Mouse (Mus musculus) heart, postnatal 0 days (tissue): ENCODE data around the gene Spcs3. TPM values are rescaled to one million over a fixed set of nuclear protein-coding genes. Genes with fewer than 3 reads are reported as not detected.

Source experiments
- ATAC-seq: fragments of 200-750 bp; cut with Nextera tagmentation; 2 replicates; pipeline ENCODE4 v1.8.0; 2017; ENCODE audit warnings: low read depth, moderate number of reproducible peaks, moderate library complexity; ENCODE audit not compliant: insufficient read depth
- DNase-seq: peaks from one replicate; pipeline ENCODE4 v3.0.0-alpha.2; 2016; ENCODE audit warnings: low spot score
- H3K27ac ChIP-seq: fragments of 300-500 bp; sonication (generic); 2 replicates; pipeline ENCODE4 v1.5.1; 2014; ENCODE audit warnings: low read depth, mild to moderate bottlenecking
- H3K27me3 ChIP-seq: fragments of 300-500 bp; sonication (generic); 2 replicates; pipeline ENCODE4 v1.6.1; 2014; ENCODE audit warnings: low read length, mixed read lengths; ENCODE audit not compliant: control insufficient read depth, insufficient read depth
- H3K36me3 ChIP-seq: fragments of 300-500 bp; sonication (generic); replicated peaks from 2 replicates; pipeline ENCODE4 v1.6.1; 2014; ENCODE audit warnings: low read length, mixed read lengths; ENCODE audit not compliant: control insufficient read depth, insufficient read depth
- H3K4me1 ChIP-seq: fragments of 300-500 bp; sonication (generic); 2 replicates; pipeline ENCODE4 v1.6.1; 2014; ENCODE audit warnings: antibody characterized with exemption; ENCODE audit not compliant: control insufficient read depth, insufficient read depth
- H3K4me2 ChIP-seq: fragments of 300-500 bp; sonication (generic); 2 replicates; pipeline ENCODE4 v1.6.1; 2014; ENCODE audit warnings: low read depth, mild to moderate bottlenecking, low read length, moderate library complexity
- H3K4me3 ChIP-seq: fragments of 300-500 bp; sonication (generic); 2 replicates; pipeline ENCODE4 v1.5.1; 2014; ENCODE audit warnings: low read depth, low read length
- H3K9ac ChIP-seq: fragments of 300-500 bp; sonication (generic); replicated peaks from 2 replicates; pipeline ENCODE4 v1.6.1; 2014; ENCODE audit warnings: low read depth, low read length, mixed read lengths
- H3K9me3 ChIP-seq: fragments of 300-500 bp; sonication (generic); replicated peaks from 2 replicates; pipeline ENCODE4 v1.6.1; 2016; ENCODE audit warnings: low read length; ENCODE audit not compliant: control insufficient read depth
- CTCF ChIP-seq: IDR thresholded peaks from 2 replicates; pipeline ENCODE4 v1.5.1; 2016; ENCODE audit warnings: antibody characterized with exemption, control low read depth, low read depth
- EP300 ChIP-seq: IDR thresholded peaks from 2 replicates; pipeline ENCODE4 v1.6.1; 2016; ENCODE audit warnings: antibody characterized with exemption, low read depth
- WGBS: fragments of 180-500 bp; shearing (Covaris S2); extraction: QIAGEN DNeasy Blood & Tissue Kit; methylation state at CpG from one replicate; pipeline ENCODE4 v1.1.7; 2014; 5-methylcytosine and 5-hydroxymethylcytosine counted together
- polyA plus RNA-seq: library from polyadenylated mRNA; unstranded; fragments of >200 nt; fragmentation: Nextera tagmentation; extraction: Ambion mirVana; gene quantifications from 2 replicates; pipeline ENCODE4 v1.2.1, GENCODE M21; 2015
- total RNA-seq: library from RNA; depleted of rRNA; stranded (reverse); fragments of >200 nt; gene quantifications from 2 replicates; pipeline ENCODE4 v1.2.3, GENCODE M21; 2014; ENCODE audit warnings: low replicate concordance

Gene Spcs3
- total and polyA plus RNA-seq, 2 experiments from 2014 or later: 24.8 to 32.7 TPM

DNA sequence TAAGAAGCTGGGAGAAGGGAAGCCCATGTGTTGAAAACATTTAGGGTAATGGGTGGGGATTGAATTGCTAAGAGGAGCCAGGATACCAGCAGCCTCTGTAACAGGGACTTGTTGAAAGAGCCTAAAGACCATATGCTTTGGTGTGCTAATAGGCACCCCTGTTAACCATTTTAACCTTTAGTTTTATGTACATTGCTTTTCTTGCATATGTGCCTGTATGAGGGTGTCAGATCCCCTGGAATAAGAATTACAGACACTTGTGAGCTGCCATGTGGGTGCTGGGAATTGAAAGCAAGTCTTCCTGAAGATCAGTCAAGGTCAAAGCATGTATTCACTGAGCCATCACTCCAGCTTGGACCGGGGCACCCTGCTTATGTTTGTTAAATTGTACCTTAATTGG lies 35.4 kb upstream of the Spcs3 start:
- 92% methylated on average over 1 of the region's 1 CpGs for WGBS
- no peak for TF ChIP-seq EP300
- no peak for TF ChIP-seq CTCF
- no peak overlapping the region for H3K27ac ChIP-seq
- no peak overlapping the region for H3K4me2 ChIP-seq
- H3K27me3 ChIP-seq: no peaks in the 10 kb centered on the region
- no peak for DNase-seq
- no peaks in the 10 kb centered on the region for H3K36me3 ChIP-seq
- peaks cover 11% of the 10 kb centered on the region; the same call in 1 of the 2 replicates for H3K4me1 ChIP-seq
- no peak overlapping the region for H3K9ac ChIP-seq
- no peak for ATAC-seq
- H3K9me3 ChIP-seq: no peaks in the 10 kb centered on the region
- no peak overlapping the region for H3K4me3 ChIP-seq

- DNase-seq: peak; percentile 21
- Histone ChIP-seq H3K36me3 (no peaks in the 10 kb centered on the region), H3K27ac (no peak overlapping the region), H3K27me3 (no peaks in the 10 kb centered on the region), H3K9me3 (no peaks in the 10 kb centered on the region), H3K9ac (no peak overlapping the region), H3K4me3 (no peak overlapping the region), H3K4me2 (no peak overlapping the region), H3K4me1 (0 out of 2 replicates have a peak, but pooled peaks cover 10% of the 10 kb centered on the region)
- no peak for TF ChIP-seq EP300
- no peak for TF ChIP-seq CTCF
- 19% methylated on average over 4 of the region's 4 CpGs for WGBS
- ATAC-seq: no peak
These were observed 32.3 kb upstream of the Spcs3 start for GRCm38 (mm10) chr8:54562137-54562536.

DNA sequence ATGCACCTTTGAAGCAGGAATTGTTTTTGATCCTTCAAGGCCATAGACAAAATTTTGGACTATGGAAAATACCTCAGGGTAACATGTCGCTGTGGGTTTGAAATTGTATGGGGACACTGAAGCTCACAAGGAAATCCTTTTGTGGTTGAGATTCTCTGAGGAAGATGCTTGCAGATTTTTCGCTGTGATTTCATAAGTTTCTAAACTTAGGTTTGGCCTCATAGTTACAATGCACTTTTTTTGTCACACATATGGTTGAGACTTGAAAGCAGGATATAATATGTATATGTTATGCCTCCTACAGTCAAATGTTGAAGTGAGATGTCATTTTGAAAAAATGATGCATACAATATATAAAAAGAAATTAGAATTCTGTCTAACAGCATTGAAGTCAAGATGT lies 25.1 kb upstream of the Spcs3 start:
- H3K27ac ChIP-seq: no peak overlapping the region
- no peak overlapping the region for H3K4me2 ChIP-seq
- no peaks in the 10 kb centered on the region for H3K27me3 ChIP-seq
- TF ChIP-seq CTCF (no peak), EP300 (no peak)
- no peak overlapping the region for H3K9ac ChIP-seq
- DNase-seq (no peak), ATAC-seq (no peak)
- no peaks in the 10 kb centered on the region for H3K9me3 ChIP-seq
- no peaks in the 10 kb centered on the region for H3K4me1 ChIP-seq
- H3K4me3 ChIP-seq: no peak overlapping the region
- WGBS: 78% methylated on average over 2 of the region's 2 CpGs
- no peaks in the 10 kb centered on the region for H3K36me3 ChIP-seq

DNA sequence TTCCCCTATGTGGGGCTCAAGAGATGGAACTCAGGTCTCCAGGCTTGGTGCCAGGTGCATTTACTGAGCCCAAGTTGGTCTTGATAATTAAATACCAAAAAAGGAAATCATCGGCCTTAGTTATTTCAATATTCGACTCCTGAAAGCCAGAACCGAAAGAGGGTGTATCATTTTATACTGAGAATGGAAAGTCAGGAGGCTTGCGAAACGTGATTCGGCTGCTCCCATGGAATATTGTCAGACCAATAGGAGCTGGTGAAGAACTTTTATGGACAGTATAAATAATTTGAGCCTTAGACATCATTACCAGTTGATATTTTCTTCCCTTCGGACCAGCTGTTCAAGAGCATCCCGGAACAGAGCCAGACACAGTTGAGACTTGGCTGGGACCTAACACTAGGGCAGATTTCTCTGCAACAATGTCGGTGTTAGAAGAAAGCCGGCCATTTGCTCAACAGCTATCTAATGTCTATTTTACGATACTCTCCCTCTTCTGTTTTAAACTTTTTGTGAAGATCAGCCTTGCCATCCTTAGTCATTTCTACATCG lies 20.3 kb upstream of the Spcs3 start:
- no peak overlapping the region for H3K9ac ChIP-seq
- no peaks in the 10 kb centered on the region for H3K27me3 ChIP-seq
- H3K4me1 ChIP-seq: peaks cover 7% of the 10 kb centered on the region; the same call in 1 of the 2 replicates
- H3K4me2 ChIP-seq: no peak overlapping the region
- DNase-seq (no peak), ATAC-seq (no peak)
- no peak overlapping the region for H3K27ac ChIP-seq
- no peaks in the 10 kb centered on the region for H3K36me3 ChIP-seq
- TF ChIP-seq EP300: no peak
- TF ChIP-seq CTCF: no peak
- no peak overlapping the region for H3K4me3 ChIP-seq
- WGBS: 92% methylated on average over 12 of the region's 12 CpGs
- no peaks in the 10 kb centered on the region for H3K9me3 ChIP-seq

- peaks cover 7% of the 10 kb centered on the region; the same call in 1 of the 2 replicates for H3K4me1 ChIP-seq
- H3K27ac ChIP-seq: no peak overlapping the region
- no peaks in the 10 kb centered on the region for H3K27me3 ChIP-seq
- ATAC-seq (peak; percentile 67), DNase-seq (no peak)
- no peak overlapping the region for H3K9ac ChIP-seq
- TF ChIP-seq EP300 (no peak), CTCF (no peak)
- H3K9me3 ChIP-seq: no peaks in the 10 kb centered on the region
- 55% methylated on average over 6 of the region's 6 CpGs for WGBS
- H3K4me3 ChIP-seq: no peak overlapping the region
- no peak overlapping the region for H3K4me2 ChIP-seq
- H3K36me3 ChIP-seq: no peaks in the 10 kb centered on the region
These were observed 18.6 kb upstream of the Spcs3 start for GRCm38 (mm10) chr8:54548383-54548782.

GRCm38 (mm10) chr8:54541331-54541730 lies 11.5 kb upstream of the Spcs3 start:
- Histone ChIP-seq H3K36me3 (no peaks in the 10 kb centered on the region), H3K9me3 (no peaks in the 10 kb centered on the region), H3K4me1 (no peaks in the 10 kb centered on the region), H3K27ac (no peak overlapping the region), H3K27me3 (no peaks in the 10 kb centered on the region), H3K4me2 (no peak overlapping the region), H3K4me3 (no peak overlapping the region), H3K9ac (no peak overlapping the region)
- ATAC-seq (no peak), DNase-seq (no peak)
- TF ChIP-seq CTCF (no peak), EP300 (no peak)
- 63% methylated on average over 1 of the region's 1 CpGs for WGBS
